Mouse (Mus musculus) mouse embryonic stem cell (cell line): Measurements from ENCODE around the gene Cd6.

Experiments
- in situ Hi-C, 2 experiments: fragments of 300-500 bp; cut with MboI; formaldehyde crosslinking; loops; 1 replicate in 1 of 2; 3 replicates in 1 of 2; pipeline ENCODE4 v1.14.3; 2019 to 2020; ENCODE audit warnings: low sequenced_read_pairs in 2 of 2, low pct_unique_long_range_greater_than_20kb in 1 of 2, mixed read lengths in 1 of 2; ENCODE audit not compliant: unreplicated experiment in 1 of 2

The Cd6 gene

GRCm38 (mm10) chr19:10841721-10842626, 12.1 kb upstream of the Cd6 start:
- in situ Hi-C loops, result no loop called here

GRCm38 (mm10) chr19:10839010-10839892, 9.4 kb upstream of the Cd6 start, which contains the start of gene Slc15a3:
TSS of gene Slc15a3 (plus strand) at chr19:10839727.
- in situ Hi-C loops, result no loop called here

GRCm38 (mm10) chr19:10835671-10836070, 5.8 kb upstream of the Cd6 start:
- in situ Hi-C loops, result no loop called here

- in situ Hi-C loops, result no loop called here
Measured at GRCm38 (mm10) chr19:10833611-10834010, 3.8 kb upstream of the Cd6 start.

GRCm38 (mm10) chr19:10832030-10832429, 2.2 kb upstream of the Cd6 start:
- in situ Hi-C loops, result no loop called here

- in situ Hi-C loops, result no loop called here
Measured at GRCm38 (mm10) chr19:10831424-10831823, 1.6 kb upstream of the Cd6 start.

- in situ Hi-C loops, result no loop called here
Measured at GRCm38 (mm10) chr19:10828321-10828720, 1.5 kb downstream of the Cd6 start.

- in situ Hi-C loops, result no loop called here
Measured at GRCm38 (mm10) chr19:10824061-10824460, 5.8 kb downstream of the Cd6 start.

- in situ Hi-C loops, result no loop called here
Measured at GRCm38 (mm10) chr19:10822534-10822933, 7.3 kb downstream of the Cd6 start.

GRCm38 (mm10) chr19:10821319-10821718, 8.5 kb downstream of the Cd6 start:
- in situ Hi-C loops, result no loop called here

- in situ Hi-C loops, result no loop called here
Measured at GRCm38 (mm10) chr19:10818217-10818946, 11.5 kb downstream of the Cd6 start.

- in situ Hi-C loops, result no loop called here
Measured at GRCm38 (mm10) chr19:10816462-10816861, 13.4 kb downstream of the Cd6 start.

GRCm38 (mm10) chr19:10815871-10816270, 14.0 kb downstream of the Cd6 start:
- in situ Hi-C loops, result no loop called here

- in situ Hi-C loops, result no loop called here
Measured at GRCm38 (mm10) chr19:10813905-10814304, 16.0 kb downstream of the Cd6 start.

- in situ Hi-C loops, result no loop called here
Measured at GRCm38 (mm10) chr19:10813039-10813438, 16.8 kb downstream of the Cd6 start.

- in situ Hi-C loops, result no loop called here
Measured at GRCm38 (mm10) chr19:10811471-10811870, 18.4 kb downstream of the Cd6 start.

- in situ Hi-C loops, result no loop called here
Measured at GRCm38 (mm10) chr19:10810176-10810492, 19.7 kb downstream of the Cd6 start.

- in situ Hi-C loops, result no loop called here
Measured at GRCm38 (mm10) chr19:10809428-10810175, 20.3 kb downstream of the Cd6 start.
